Mouse (Mus musculus) A20 (cell line): ENCODE results near the gene Casp14.
"Not testable (repeated sequence)": the region's sequence is repeated elsewhere in the genome, so short reads cannot be mapped to it uniquely, and the experiment has no call there.

ENCODE experiments used
- DNase-seq: peaks from one replicate; pipeline ENCODE4 v3.0.0-alpha.2; 2011; ENCODE audit warnings: low read depth, low spot score

Gene Casp14

GRCm38 (mm10) chr10:78670121-78670520 lies 48.0 kb downstream of the Casp14 start:
- DNase-seq: not testable (repeated sequence)

- DNase-seq: not testable (repeated sequence)
Measured at GRCm38 (mm10) chr10:78666696-78667095, 51.4 kb downstream of the Casp14 start.

GRCm38 (mm10) chr10:78664546-78664945 lies 53.5 kb downstream of the Casp14 start:
- no peak for DNase-seq
